Comparison of ENCODE assay signal across 14 mouse cellular contexts in the genomic region with DNA sequence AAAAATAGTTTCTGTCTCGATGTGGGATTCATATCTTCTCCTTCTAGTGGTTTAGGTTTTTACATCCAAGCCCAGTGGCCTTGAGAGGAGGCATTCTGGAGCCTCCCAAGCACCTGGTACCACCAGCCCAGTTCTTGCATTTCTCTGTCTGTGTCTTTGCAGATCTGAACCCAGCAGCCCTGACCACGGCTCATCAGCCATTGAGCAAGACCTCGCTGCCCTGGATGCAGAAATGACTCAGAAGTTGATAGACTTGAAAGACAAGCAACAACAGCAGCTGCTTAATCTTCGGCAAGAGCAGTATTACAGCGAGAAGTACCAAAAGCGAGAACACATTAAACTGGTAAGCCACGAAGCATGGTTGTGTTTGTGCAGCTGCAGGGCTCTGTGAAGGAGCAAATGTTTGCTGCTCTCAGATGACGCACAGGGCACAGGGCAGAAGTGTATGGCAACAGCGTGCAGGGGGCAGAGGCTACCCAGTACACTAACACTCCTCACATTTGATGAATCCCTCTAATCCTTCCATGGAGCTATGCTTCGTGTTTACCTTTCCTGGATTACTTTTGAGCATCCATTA.
DNase-seq lines count a peak whose midpoint lies in the region; ATAC-seq and TF ChIP-seq lines count a peak whose summit lies in the region.
"Had no signal": no experiment of that assay in that cellular context is flagged by ENCODE, and none has a peak within 500 bp of the region (broad histone marks: within the 10 kb centered on the region; RNA-seq: fewer than 3 reads in every experiment).

No protein-coding gene starts in this region.

- no peak for DNase-seq in kidney, postnatal 36 days
- peak; percentile 5 for DNase-seq in adrenal gland, postnatal 4 days (ENCODE audit: low spot score in 2 of 2)
- DNase-seq in gastrocnemius, adult 8-10 months (ENCODE audit: low spot score in 2 of 2), result no peak
- DNase-seq: cerebellum, postnatal 25 days; heart, postnatal 14 days; lung, adult 2 months; thymus, adult 2 months had no signal

- 30% methylated on average over 10 of the region's 10 CpGs for WGBS in kidney, embryonic 16.5 days
- WGBS in limb, embryonic 13.5 days, result 64% methylated on average over 10 of the region's 10 CpGs
- 83% methylated on average over 10 of the region's 10 CpGs for WGBS in forebrain, embryonic 12.5 days
- 63% methylated on average over 10 of the region's 10 CpGs for WGBS in intestine, embryonic 16.5 days

- H3K79me3 ChIP-seq in C2C12 (ENCODE audit: low read depth), result no peaks in the 10 kb centered on the region

- no peak for TF ChIP-seq CTCF in C2C12 (IDR thresholded peaks at IDR 0.05; ENCODE audit: control insufficient read depth, insufficient read depth, insufficient read length)

- H3K9ac ChIP-seq in kidney, embryonic 16.5 days (replicated peaks; ENCODE audit: low read length), result no peak overlapping the region
- no peak overlapping the region for H3K9ac ChIP-seq in limb, embryonic 13.5 days
- H3K9ac ChIP-seq in forebrain, embryonic 12.5 days, result no peak overlapping the region
- H3K9ac ChIP-seq in intestine, embryonic 16.5 days (ENCODE audit: low read depth, low read length), result no peak overlapping the region

- H3K36me3 ChIP-seq in kidney, embryonic 16.5 days (ENCODE audit: insufficient read depth, low read length), result no peaks in the 10 kb centered on the region
- H3K36me3 ChIP-seq in C2C12 (ENCODE audit: control insufficient read depth, insufficient read depth), result no peaks in the 10 kb centered on the region
- H3K36me3 ChIP-seq in limb, embryonic 13.5 days, result no peaks in the 10 kb centered on the region
- no peaks in the 10 kb centered on the region for H3K36me3 ChIP-seq in forebrain, embryonic 12.5 days (replicated peaks)
- H3K36me3 ChIP-seq in intestine, embryonic 16.5 days (ENCODE audit: control insufficient read depth, insufficient read depth, low read length), result no peaks in the 10 kb centered on the region
- H3K36me3 ChIP-seq: midbrain, embryonic 10.5 days had no signal

- H3K4me3 ChIP-seq in kidney, embryonic 16.5 days (ENCODE audit: low read length), result no peak overlapping the region
- no peak overlapping the region for H3K4me3 ChIP-seq in C2C12 (ENCODE audit: insufficient read depth, poor library complexity, severe bottlenecking)
- no peak overlapping the region for H3K4me3 ChIP-seq in limb, embryonic 13.5 days
- no peak overlapping the region for H3K4me3 ChIP-seq in forebrain, embryonic 12.5 days (replicated peaks)
- H3K4me3 ChIP-seq in intestine, embryonic 16.5 days (ENCODE audit: low read length), result no peak overlapping the region
- H3K4me3 ChIP-seq: midbrain, embryonic 10.5 days had no signal

- no peaks in the 10 kb centered on the region for H3K27me3 ChIP-seq in kidney, embryonic 16.5 days (ENCODE audit: insufficient read depth, low read length)
- H3K27me3 ChIP-seq in C2C12 (ENCODE audit: control insufficient read depth, insufficient read depth, insufficient read length), result no peaks in the 10 kb centered on the region
- no peaks in the 10 kb centered on the region for H3K27me3 ChIP-seq in limb, embryonic 13.5 days
- no peaks in the 10 kb centered on the region for H3K27me3 ChIP-seq in forebrain, embryonic 12.5 days
- no peaks in the 10 kb centered on the region for H3K27me3 ChIP-seq in intestine, embryonic 16.5 days (replicated peaks; ENCODE audit: control insufficient read depth, insufficient read depth, low read length)

- no peaks in the 10 kb centered on the region for H3K4me1 ChIP-seq in kidney, embryonic 16.5 days (ENCODE audit: insufficient read depth, low read length)
- H3K4me1 ChIP-seq in limb, embryonic 13.5 days, result no peaks in the 10 kb centered on the region
- H3K4me1 ChIP-seq in forebrain, embryonic 12.5 days, result no peaks in the 10 kb centered on the region
- H3K4me1 ChIP-seq in intestine, embryonic 16.5 days (ENCODE audit: control insufficient read depth, insufficient read depth, low read length), result no peaks in the 10 kb centered on the region

- H3K9me3 ChIP-seq in kidney, embryonic 16.5 days (ENCODE audit: low read length), result no peaks in the 10 kb centered on the region
- H3K9me3 ChIP-seq in limb, embryonic 13.5 days, result no peaks in the 10 kb centered on the region
- H3K9me3 ChIP-seq in forebrain, embryonic 12.5 days, result no peaks in the 10 kb centered on the region
- no peaks in the 10 kb centered on the region for H3K9me3 ChIP-seq in intestine, embryonic 16.5 days (ENCODE audit: control insufficient read depth, low read length)
- H3K9me3 ChIP-seq: midbrain, embryonic 10.5 days had no signal

- no peak overlapping the region for H3K4me2 ChIP-seq in kidney, embryonic 16.5 days (replicated peaks; ENCODE audit: low read depth, low read length)
- no peak overlapping the region for H3K4me2 ChIP-seq in limb, embryonic 13.5 days (replicated peaks)
- H3K4me2 ChIP-seq in forebrain, embryonic 12.5 days, result no peak overlapping the region
- no peak overlapping the region for H3K4me2 ChIP-seq in intestine, embryonic 16.5 days (ENCODE audit: low read depth, low read length)

- no peak overlapping the region for H3ac ChIP-seq in C2C12 (ENCODE audit: control insufficient read depth, insufficient read length, low read depth)

- ATAC-seq in kidney, embryonic 16.5 days (ENCODE audit: low FRiP score, low TSS enrichment), result peak; percentile 70
- peak; percentile 81 for ATAC-seq in limb, embryonic 13.5 days (ENCODE audit: low FRiP score, low read depth)
- no peak for ATAC-seq in forebrain, embryonic 12.5 days (ENCODE audit: low FRiP score)
- ATAC-seq in intestine, embryonic 16.5 days, result no peak
- ATAC-seq: activated CD4-positive, CD25-positive, alpha-beta regulatory T cell, adult 4 months had no signal

- H3K27ac ChIP-seq in kidney, embryonic 16.5 days (ENCODE audit: low read length), result no peak overlapping the region
- no peak overlapping the region; the same call in 1 of the 2 replicates for H3K27ac ChIP-seq in limb, embryonic 13.5 days
- no peak overlapping the region for H3K27ac ChIP-seq in forebrain, embryonic 12.5 days
- no peak overlapping the region for H3K27ac ChIP-seq in intestine, embryonic 16.5 days (ENCODE audit: low read length)
- H3K27ac ChIP-seq: midbrain, embryonic 10.5 days had no signal

- no peaks in the 10 kb centered on the region for H3K79me2 ChIP-seq in C2C12 (ENCODE audit: control insufficient read depth, insufficient read depth)

TF ChIP-seq in C2C12, 6 proteins besides CTCF, POLR2A, EP300 and RAD21:
- TF ChIP-seq MYOD1 (IDR thresholded peaks at IDR 0.05; ENCODE audit: control insufficient read depth, insufficient read length, low read depth) (peak; percentile 95), MYOG (IDR thresholded peaks at IDR 0.05; ENCODE audit: control insufficient read depth, extremely low read depth, insufficient read length) (no peak), USF1 (IDR thresholded peaks at IDR 0.05; ENCODE audit: low read depth) (no peak), CEBPB (IDR thresholded peaks at IDR 0.05; ENCODE audit: low read depth) (peak; percentile 50), FOSL1 (IDR thresholded peaks at IDR 0.05; ENCODE audit: insufficient read depth, low read length, poor library complexity, severe bottlenecking) (no peak), MAX (IDR thresholded peaks at IDR 0.05) (no peak)
TF ChIP-seq in C2C12: peak in this region for 2.

Comparison
In these comparisons a context has a peak if more than half of its experiments do, and no peak if none do; other contexts are left out.
1. ATAC-seq: peak in kidney, embryonic 16.5 days (single experiment) and limb, embryonic 13.5 days (single experiment); none in forebrain, embryonic 12.5 days (single experiment) and intestine, embryonic 16.5 days (single experiment).
2. DNase-seq: peak in adrenal gland, postnatal 4 days (2 of 2); none in kidney, postnatal 36 days (0 of 2) and gastrocnemius, adult 8-10 months (0 of 2).